Mouse (Mus musculus) myocyte (in vitro differentiated cells): ENCODE results near the gene Hsd17b1. TPM values are rescaled to one million over a fixed set of nuclear protein-coding genes. Genes with fewer than 3 reads are reported as not detected.

Experiments used
- H3K27me3 ChIP-seq: one replicate; pipeline ENCODE4 v1.6.1; 2011; ENCODE audit not compliant: control insufficient read depth, insufficient read depth, insufficient read length
- H3K36me3 ChIP-seq: one replicate; pipeline ENCODE4 v1.6.1; 2011; ENCODE audit not compliant: control insufficient read depth, insufficient read depth
- H3K4me2 ChIP-seq: one replicate; pipeline ENCODE4 v1.6.1; 2011; ENCODE audit warnings: low read depth, control low read depth
- H3K4me3 ChIP-seq: one replicate; pipeline ENCODE4 v1.5.1; 2011; ENCODE audit warnings: mild to moderate bottlenecking, control low read depth, moderate library complexity
- H3K79me2 ChIP-seq: one replicate; pipeline ENCODE4 v1.6.1; 2011; ENCODE audit not compliant: control insufficient read depth, insufficient read depth
- H3ac ChIP-seq: one replicate; pipeline ENCODE4 v1.6.1; 2011; ENCODE audit not compliant: control insufficient read depth, insufficient read length
- CEBPB ChIP-seq: IDR thresholded peaks from 2 replicates; pipeline ENCODE4 v1.6.1; 2011; ENCODE audit warnings: mild to moderate bottlenecking, moderate library complexity; ENCODE audit not compliant: poor library complexity, insufficient read depth, severe bottlenecking
- E2F4 ChIP-seq: IDR thresholded peaks from one replicate; pipeline ENCODE4 v1.6.1; 2011; ENCODE audit warnings: mild to moderate bottlenecking, control low read depth, moderate library complexity; ENCODE audit not compliant: insufficient read depth
- MAX ChIP-seq: IDR thresholded peaks from one replicate; pipeline ENCODE4 v1.6.1; 2011; ENCODE audit warnings: low read depth, mild to moderate bottlenecking, control low read depth
- MYOD1 ChIP-seq, 3 experiments: IDR thresholded peaks; one replicate each; pipeline ENCODE4 v1.6.1; 2011; ENCODE audit warnings: control low read depth in 2 of 3, low read depth in 2 of 3, mild to moderate bottlenecking in 2 of 3, moderate library complexity in 1 of 3; ENCODE audit not compliant: insufficient read length in 2 of 3, control insufficient read depth in 1 of 3
- MYOG ChIP-seq, 3 experiments: IDR thresholded peaks; one replicate each; pipeline ENCODE4 v1.6.1; 2011; ENCODE audit warnings: control low read depth in 2 of 3, low read depth in 2 of 3, mild to moderate bottlenecking in 2 of 3; ENCODE audit not compliant: insufficient read length in 2 of 3, control insufficient read depth in 1 of 3, insufficient read depth in 1 of 3
- POLR2A ChIP-seq: IDR thresholded peaks from one replicate; pipeline ENCODE4 v1.6.1; 2011; ENCODE audit warnings: low read depth, mild to moderate bottlenecking, control low read depth, moderate library complexity; ENCODE audit not compliant: insufficient read length
- POLR2AphosphoS2 ChIP-seq: IDR thresholded peaks from one replicate; pipeline ENCODE4 v1.6.1; 2011; ENCODE audit warnings: low read depth, control low read depth; ENCODE audit not compliant: insufficient read length
- REST ChIP-seq: IDR thresholded peaks from one replicate; pipeline ENCODE4 v1.6.1; 2011; ENCODE audit warnings: mild to moderate bottlenecking, control low read depth, moderate library complexity; ENCODE audit not compliant: insufficient read depth, insufficient read length
- SRF ChIP-seq: IDR thresholded peaks from one replicate; pipeline ENCODE4 v1.6.1; 2011; ENCODE audit warnings: low read depth; ENCODE audit not compliant: control insufficient read depth, insufficient read length
- TCF12 ChIP-seq: IDR thresholded peaks from one replicate; pipeline ENCODE4 v1.6.1; 2011; ENCODE audit warnings: mild to moderate bottlenecking, control low read depth; ENCODE audit not compliant: poor library complexity, insufficient read depth, severe bottlenecking
- TCF3 ChIP-seq: IDR thresholded peaks from one replicate; pipeline ENCODE4 v1.6.1; 2011; ENCODE audit warnings: low read depth, control low read depth; ENCODE audit not compliant: insufficient read length
- USF1 ChIP-seq: IDR thresholded peaks from one replicate; pipeline ENCODE4 v1.6.1; 2011; ENCODE audit warnings: low read depth, mild to moderate bottlenecking, control low read depth, moderate library complexity
- polyA plus RNA-seq: library from polyadenylated mRNA; unstranded; fragments of >200 nt; fragmentation: generic; extraction: Trizol; gene quantifications from one replicate; pipeline ENCODE4 v1.2.1, GENCODE M21; 2012; ENCODE audit warnings: missing spikeins

The Hsd17b1 gene
- polyA plus RNA-seq, 1 experiment = 0.49 TPM

GRCm38 (mm10) chr11:101052751-101053473, 25.3 kb upstream of the Hsd17b1 start:
- H3K36me3 ChIP-seq = peaks cover 22% of the 10 kb centered on the region
- no peak overlapping the region for H3K4me2 ChIP-seq
- TF ChIP-seq POLR2A (no peak), TCF3 (no peak), SRF (no peak), MYOD1 (IDR thresholded peaks at IDR 0.05; ENCODE audit: control insufficient read depth in 1 of 3, insufficient read length in 2 of 3, low read depth in 2 of 3) (no peak)
- no peaks in the 10 kb centered on the region for H3K79me2 ChIP-seq
- H3K4me3 ChIP-seq = no peak overlapping the region
- H3ac ChIP-seq = no peak overlapping the region
- no peaks in the 10 kb centered on the region for H3K27me3 ChIP-seq

GRCm38 (mm10) chr11:101053974-101054373, 24.2 kb upstream of the Hsd17b1 start:
- Histone ChIP-seq H3K4me2 (no peak overlapping the region), H3K27me3 (no peaks in the 10 kb centered on the region), H3ac (no peak overlapping the region), H3K4me3 (no peak overlapping the region), H3K79me2 (no peaks in the 10 kb centered on the region), H3K36me3 (peaks cover 17% of the 10 kb centered on the region)
- no peak for TF ChIP-seq MAX
- TF ChIP-seq USF1 = no peak
- TF ChIP-seq TCF3 = no peak
- no peak for TF ChIP-seq MYOD1 (IDR thresholded peaks at IDR 0.05; ENCODE audit: control insufficient read depth in 1 of 3, insufficient read length in 2 of 3, low read depth in 2 of 3)
- no peak for TF ChIP-seq CEBPB
- no peak for TF ChIP-seq SRF
- no peak for TF ChIP-seq POLR2AphosphoS2
- no peak for TF ChIP-seq REST
- no peak for TF ChIP-seq POLR2A
- no peak for TF ChIP-seq E2F4
- no peak for TF ChIP-seq TCF12
- no peak for TF ChIP-seq MYOG (IDR thresholded peaks at IDR 0.05; ENCODE audit: control insufficient read depth in 1 of 3, insufficient read depth in 1 of 3, insufficient read length in 2 of 3, low read depth in 2 of 3)

GRCm38 (mm10) chr11:101055418-101055817, 22.8 kb upstream of the Hsd17b1 start:
- H3ac ChIP-seq = no peak overlapping the region
- no peak overlapping the region for H3K4me3 ChIP-seq
- H3K4me2 ChIP-seq = no peak overlapping the region
- peaks cover 8% of the 10 kb centered on the region for H3K36me3 ChIP-seq
- TF ChIP-seq MAX (no peak), MYOG (IDR thresholded peaks at IDR 0.05; ENCODE audit: control insufficient read depth in 1 of 3, insufficient read depth in 1 of 3, insufficient read length in 2 of 3, low read depth in 2 of 3) (no peak), REST (no peak), E2F4 (no peak), CEBPB (no peak), TCF12 (no peak), POLR2AphosphoS2 (no peak), MYOD1 (IDR thresholded peaks at IDR 0.05; ENCODE audit: control insufficient read depth in 1 of 3, insufficient read length in 2 of 3, low read depth in 2 of 3) (no peak), TCF3 (no peak), USF1 (no peak), POLR2A (no peak)
- H3K27me3 ChIP-seq = no peaks in the 10 kb centered on the region
- H3K79me2 ChIP-seq = no peaks in the 10 kb centered on the region

- Histone ChIP-seq H3K79me2 (no peaks in the 10 kb centered on the region), H3ac (no peak overlapping the region), H3K27me3 (no peaks in the 10 kb centered on the region), H3K4me3 (no peak overlapping the region), H3K4me2 (no peak overlapping the region), H3K36me3 (peaks cover 8% of the 10 kb centered on the region)
- peak in 1 of 3 experiments; percentile 46 for TF ChIP-seq MYOG (IDR thresholded peaks at IDR 0.05; ENCODE audit: control insufficient read depth in 1 of 3, insufficient read depth in 1 of 3, insufficient read length in 2 of 3, low read depth in 2 of 3)
- peak in 1 of 3 experiments; percentile 40 for TF ChIP-seq MYOD1 (IDR thresholded peaks at IDR 0.05; ENCODE audit: control insufficient read depth in 1 of 3, insufficient read length in 2 of 3, low read depth in 2 of 3)
- TF ChIP-seq TCF12 = no peak
Measured at GRCm38 (mm10) chr11:101056885-101057284, 21.3 kb upstream of the Hsd17b1 start.

- Histone ChIP-seq H3K36me3 (peaks cover 8% of the 10 kb centered on the region), H3K27me3 (no peaks in the 10 kb centered on the region), H3K4me2 (no peak overlapping the region), H3K4me3 (no peak overlapping the region), H3K79me2 (no peaks in the 10 kb centered on the region), H3ac (no peak overlapping the region)
- no peak for TF ChIP-seq USF1
- TF ChIP-seq MAX = no peak
- TF ChIP-seq TCF12 = no peak
- TF ChIP-seq MYOD1 (IDR thresholded peaks at IDR 0.05; ENCODE audit: control insufficient read depth in 1 of 3, insufficient read length in 2 of 3, low read depth in 2 of 3) = peak; percentile 36 to 49 (median 41)
- no peak for TF ChIP-seq CEBPB
- no peak for TF ChIP-seq REST
- no peak for TF ChIP-seq SRF
Measured at GRCm38 (mm10) chr11:101057860-101058259, 20.4 kb upstream of the Hsd17b1 start.
